Mouse (Mus musculus): ENCODE results near the gene Edar. TPM values are rescaled to one million over a fixed set of nuclear protein-coding genes. Genes with fewer than 3 reads are reported as not detected.
A peak's percentile ranks its signal among the peaks of the same experiment; 100 is the strongest.

Gene Edar
- total RNA-seq, 1 experiment, result 0.04 TPM

DNA sequence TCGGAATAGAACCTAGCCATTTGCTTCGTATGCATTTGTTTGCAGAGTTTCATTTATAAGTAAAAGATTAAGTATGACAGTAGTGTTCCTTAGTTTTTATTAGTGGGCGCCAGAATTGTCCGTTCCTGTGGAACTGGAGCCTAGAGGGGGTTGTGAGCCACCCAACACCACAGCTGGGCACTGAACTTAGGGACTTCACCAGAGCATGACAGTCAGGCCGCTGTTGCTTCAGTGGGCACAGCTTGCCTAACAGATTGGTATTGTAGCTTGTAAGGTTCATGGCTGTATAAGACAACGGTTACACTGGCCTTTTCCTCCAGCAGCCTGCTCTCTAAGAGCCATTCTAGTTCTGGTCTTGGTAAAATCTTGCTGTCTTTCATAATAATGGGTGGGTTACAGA lies 114.9 kb downstream of the Edar start:
- Histone ChIP-seq H3K27ac (ENCODE audit: insufficient read depth, low read depth, low read length, poor library complexity, severe bottlenecking) (no peak overlapping the region), H3K4me3 (ENCODE audit: insufficient read depth in 1 of 2, low read depth in 1 of 2, low read length in 2 of 2, poor library complexity in 1 of 2, severe bottlenecking in 1 of 2) (no peak overlapping the region), H3K9ac (ENCODE audit: insufficient read depth, low read depth, low read length, poor library complexity, severe bottlenecking) (no peak overlapping the region), H3K4me1 (ENCODE audit: control insufficient read depth in 2 of 2, insufficient read depth in 2 of 2, low read length in 2 of 2, poor library complexity in 1 of 2) (0 out of 4 replicates have a peak, but pooled peaks cover 0 to 2% of the 10 kb centered on the region in 2 experiments), H3K36me3 (ENCODE audit: control insufficient read depth, insufficient read depth, low read length, poor library complexity, severe bottlenecking) (no peaks in the 10 kb centered on the region), H3K9me3 (ENCODE audit: control insufficient read depth, insufficient read depth, low read depth, low read length) (no peaks in the 10 kb centered on the region)
- TF ChIP-seq ZC3H11A (IDR thresholded peaks at IDR 0.05; ENCODE audit: borderline replicate concordance, low read depth, low read length) (no peak), CHD2 (IDR thresholded peaks at IDR 0.05; ENCODE audit: low read depth, low read length) (no peak), MAFK (IDR thresholded peaks at IDR 0.05; ENCODE audit: insufficient read depth, low read depth, low read length) (no peak), ZNF384 (IDR thresholded peaks at IDR 0.05; ENCODE audit: low read depth, low read length) (no peak), HCFC1 (IDR thresholded peaks at IDR 0.05; ENCODE audit: borderline replicate concordance, insufficient read depth, low read length) (no peak)
- in situ Hi-C loops (cut with MboI; ENCODE audit: low sequenced_read_pairs in 2 of 2, unreplicated experiment in 2 of 2), result no loop called here
- DNase-seq (ENCODE audit: low read depth, low spot score), result no peak

- H3K27ac ChIP-seq (ENCODE audit: insufficient read depth, low read depth, low read length, poor library complexity, severe bottlenecking), result no peak overlapping the region
- in situ Hi-C loops (cut with MboI; ENCODE audit: low sequenced_read_pairs in 2 of 2, unreplicated experiment in 2 of 2), result no loop called here
- H3K4me1 ChIP-seq (ENCODE audit: control insufficient read depth in 2 of 2, insufficient read depth in 2 of 2, low read length in 2 of 2, poor library complexity in 1 of 2), result 0 out of 4 replicates have a peak, but pooled peaks cover 0 to 2% of the 10 kb centered on the region in 2 experiments
- H3K9me3 ChIP-seq (ENCODE audit: control insufficient read depth, insufficient read depth, low read depth, low read length), result no peaks in the 10 kb centered on the region
- no peak overlapping the region for H3K9ac ChIP-seq (ENCODE audit: insufficient read depth, low read depth, low read length, poor library complexity, severe bottlenecking)
- peak; percentile 62 for DNase-seq (ENCODE audit: low read depth, low spot score)
- H3K4me3 ChIP-seq (ENCODE audit: insufficient read depth in 1 of 2, low read depth in 1 of 2, low read length in 2 of 2, poor library complexity in 1 of 2, severe bottlenecking in 1 of 2), result no peak overlapping the region
- TF ChIP-seq ZC3H11A (IDR thresholded peaks at IDR 0.05; ENCODE audit: borderline replicate concordance, low read depth, low read length) (peak; percentile 52; the same call in 1 of the 2 replicates), HCFC1 (IDR thresholded peaks at IDR 0.05; ENCODE audit: borderline replicate concordance, insufficient read depth, low read length) (no peak), ZNF384 (IDR thresholded peaks at IDR 0.05; ENCODE audit: low read depth, low read length) (no peak), CHD2 (IDR thresholded peaks at IDR 0.05; ENCODE audit: low read depth, low read length) (no peak), MAFK (IDR thresholded peaks at IDR 0.05; ENCODE audit: insufficient read depth, low read depth, low read length) (no peak)
- no peaks in the 10 kb centered on the region for H3K36me3 ChIP-seq (ENCODE audit: control insufficient read depth, insufficient read depth, low read length, poor library complexity, severe bottlenecking)
Measured at GRCm38 (mm10) chr10:58559901-58560300, 115.6 kb downstream of the Edar start.

- peak overlapping the region; percentile 47; the same call in 1 of the 2 replicates for H3K9ac ChIP-seq (ENCODE audit: insufficient read depth, low read depth, low read length, poor library complexity, severe bottlenecking)
- in situ Hi-C loops (cut with MboI; ENCODE audit: low sequenced_read_pairs in 2 of 2, unreplicated experiment in 2 of 2), result no loop called here
- no peaks in the 10 kb centered on the region for H3K36me3 ChIP-seq (ENCODE audit: control insufficient read depth, insufficient read depth, low read length, poor library complexity, severe bottlenecking)
- H3K27ac ChIP-seq (ENCODE audit: insufficient read depth, low read depth, low read length, poor library complexity, severe bottlenecking), result no peak overlapping the region
- DNase-seq (ENCODE audit: low read depth, low spot score), result peak; percentile 70
- 0 out of 4 replicates have a peak, but pooled peaks cover 0 to 2% of the 10 kb centered on the region in 2 experiments for H3K4me1 ChIP-seq (ENCODE audit: control insufficient read depth in 2 of 2, insufficient read depth in 2 of 2, low read length in 2 of 2, poor library complexity in 1 of 2)
- no peak overlapping the region for H3K4me3 ChIP-seq (ENCODE audit: insufficient read depth in 1 of 2, low read depth in 1 of 2, low read length in 2 of 2, poor library complexity in 1 of 2, severe bottlenecking in 1 of 2)
- TF ChIP-seq ZNF384 (IDR thresholded peaks at IDR 0.05; ENCODE audit: low read depth, low read length) (peak; percentile 56), HCFC1 (IDR thresholded peaks at IDR 0.05; ENCODE audit: borderline replicate concordance, insufficient read depth, low read length) (no peak)
- H3K9me3 ChIP-seq (ENCODE audit: control insufficient read depth, insufficient read depth, low read depth, low read length), result no peaks in the 10 kb centered on the region
Measured at GRCm38 (mm10) chr10:58559098-58559497, 116.4 kb downstream of the Edar start.

GRCm38 (mm10) chr10:58554693-58555387 lies 120.6 kb downstream of the Edar start:
- Histone ChIP-seq H3K4me1 (ENCODE audit: control insufficient read depth in 2 of 2, insufficient read depth in 2 of 2, low read length in 2 of 2, poor library complexity in 1 of 2) (0 out of 4 replicates have a peak, but pooled peaks cover 0 to 2% of the 10 kb centered on the region in 2 experiments), H3K4me3 (ENCODE audit: insufficient read depth in 1 of 2, low read depth in 1 of 2, low read length in 2 of 2, poor library complexity in 1 of 2, severe bottlenecking in 1 of 2) (no peak overlapping the region), H3K27ac (ENCODE audit: insufficient read depth, low read depth, low read length, poor library complexity, severe bottlenecking) (no peak overlapping the region), H3K9me3 (ENCODE audit: control insufficient read depth, insufficient read depth, low read depth, low read length) (no peaks in the 10 kb centered on the region), H3K9ac (ENCODE audit: insufficient read depth, low read depth, low read length, poor library complexity, severe bottlenecking) (no peak overlapping the region), H3K36me3 (ENCODE audit: control insufficient read depth, insufficient read depth, low read length, poor library complexity, severe bottlenecking) (no peaks in the 10 kb centered on the region)
- in situ Hi-C loops (cut with MboI; ENCODE audit: low sequenced_read_pairs in 2 of 2, unreplicated experiment in 2 of 2), result no loop called here
- TF ChIP-seq HCFC1 (IDR thresholded peaks at IDR 0.05; ENCODE audit: borderline replicate concordance, insufficient read depth, low read length) (no peak), MAFK (IDR thresholded peaks at IDR 0.05; ENCODE audit: insufficient read depth, low read depth, low read length) (no peak), ZNF384 (IDR thresholded peaks at IDR 0.05; ENCODE audit: low read depth, low read length) (no peak)
- no peak for DNase-seq (ENCODE audit: low read depth, low spot score)

Other genes with a start within 250 kb of the Edar start
- 108 and 124 TPM in 2 replicates for gene Ranbp2, start 228.7 kb downstream of the Edar start, total RNA-seq (2012; rRNA removed)
- gene Ccdc138, start 177.7 kb downstream of the Edar start, total RNA-seq (2012; rRNA removed), result 6.6 and 8.0 TPM in 2 replicates
- not detected in 2 replicates for gene Gm17542, start 42.6 kb upstream of the Edar start, total RNA-seq (2012; rRNA removed)
- gene Sh3rf3, start 137.7 kb upstream of the Edar start, total RNA-seq (2012; rRNA removed), result 1.1 and 1.6 TPM in 2 replicates